Mouse (Mus musculus) midbrain, embryonic 13.5 days (tissue): ENCODE measurements at regions not wholly inside any gene's neighbourhood (a gene's known extent, or its start where the extent isn't known, plus 50 kb on each side); places are given as distances from the start of the nearest gene placed in this dataset.
A peak's percentile ranks its signal among the peaks of the same experiment; 100 is the strongest.

Experiments used
- ATAC-seq: fragments of 200-750 bp; cut with Nextera tagmentation; 2 replicates; pipeline ENCODE4 v1.8.0; 2017; ENCODE audit warnings: mild to moderate bottlenecking, moderate TSS enrichment, moderate library complexity
- H3K27ac ChIP-seq: fragments of 300-500 bp; sonication (generic); 2 replicates; pipeline ENCODE4 v1.5.1; 2015; ENCODE audit warnings: inconsistent platforms, mild to moderate bottlenecking, moderate library complexity
- H3K27me3 ChIP-seq: fragments of 300-500 bp; sonication (generic); 2 replicates; pipeline ENCODE4 v1.6.1; 2015; ENCODE audit warnings: mild to moderate bottlenecking, inconsistent platforms
- H3K36me3 ChIP-seq: fragments of 300-500 bp; sonication (generic); 2 replicates; pipeline ENCODE4 v1.6.1; 2015; ENCODE audit warnings: mild to moderate bottlenecking, inconsistent platforms
- H3K4me1 ChIP-seq: fragments of 300-500 bp; sonication (generic); replicated peaks from 2 replicates; pipeline ENCODE4 v1.6.1; 2015; ENCODE audit warnings: inconsistent platforms
- H3K4me2 ChIP-seq: fragments of 300-500 bp; sonication (generic); replicated peaks from 2 replicates; pipeline ENCODE4 v1.6.1; 2015; ENCODE audit warnings: moderate library complexity, mild to moderate bottlenecking, inconsistent platforms
- H3K4me3 ChIP-seq: fragments of 300-500 bp; sonication (generic); replicated peaks from 2 replicates; pipeline ENCODE4 v1.5.1; 2015; ENCODE audit warnings: mild to moderate bottlenecking, inconsistent platforms
- H3K9ac ChIP-seq: fragments of 300-500 bp; sonication (generic); replicated peaks from 2 replicates; pipeline ENCODE4 v1.6.1; 2015; ENCODE audit warnings: mild to moderate bottlenecking, inconsistent platforms
- H3K9me3 ChIP-seq: fragments of 300-500 bp; sonication (generic); 2 replicates; pipeline ENCODE4 v1.6.1; 2016; ENCODE audit warnings: mild to moderate bottlenecking, inconsistent platforms
- WGBS: fragments of 180-500 bp; shearing (Covaris S2); methylation state at CpG from one replicate; pipeline ENCODE4 v1.1.7; 2015; 5-methylcytosine and 5-hydroxymethylcytosine counted together

- Histone ChIP-seq H3K4me3 (no peak overlapping the region), H3K9me3 (no peaks in the 10 kb centered on the region), H3K27ac (no peak overlapping the region), H3K4me1 (0 out of 2 replicates have a peak, but pooled peaks cover 4% of the 10 kb centered on the region), H3K27me3 (no peaks in the 10 kb centered on the region), H3K36me3 (no peaks in the 10 kb centered on the region), H3K4me2 (no peak overlapping the region), H3K9ac (no peak overlapping the region)
- WGBS, result 48% methylated on average over 8 of the region's 8 CpGs
- ATAC-seq, result no peak
Observed at GRCm38 (mm10) chr10:83906751-83907150, 184.1 kb downstream of the 1500009L16Rik start.

- Histone ChIP-seq H3K9ac (no peak overlapping the region), H3K36me3 (no peaks in the 10 kb centered on the region), H3K4me1 (peaks cover 19% of the 10 kb centered on the region), H3K4me3 (no peak overlapping the region), H3K27me3 (no peaks in the 10 kb centered on the region), H3K9me3 (no peaks in the 10 kb centered on the region), H3K27ac (no peak overlapping the region), H3K4me2 (no peak overlapping the region)
- no peak for ATAC-seq
- 94% methylated on average over 10 of the region's 10 CpGs for WGBS
Observed at GRCm38 (mm10) chr10:83910649-83911370, 188.1 kb downstream of the 1500009L16Rik start.

GRCm38 (mm10) chr10:83914401-83915132, 191.9 kb downstream of the 1500009L16Rik start:
- Histone ChIP-seq H3K4me1 (peaks cover 18% of the 10 kb centered on the region), H3K4me2 (no peak overlapping the region), H3K9ac (no peak overlapping the region), H3K36me3 (no peaks in the 10 kb centered on the region), H3K9me3 (0 out of 2 replicates have a peak, but pooled peaks cover under 1% of the 10 kb centered on the region), H3K27ac (no peak overlapping the region; the same call in 1 of the 2 replicates), H3K4me3 (no peak overlapping the region), H3K27me3 (0 out of 2 replicates have a peak, but pooled peaks cover 3% of the 10 kb centered on the region)
- 25% methylated on average over 12 of the region's 12 CpGs for WGBS
- ATAC-seq, result peak; percentile 79

GRCm38 (mm10) chr10:83915133-83915730, 192.6 kb downstream of the 1500009L16Rik start:
- WGBS, result 16% methylated on average over 9 of the region's 9 CpGs
- 0 out of 2 replicates have a peak, but pooled peaks cover 3% of the 10 kb centered on the region for H3K27me3 ChIP-seq
- H3K27ac ChIP-seq, result no peak overlapping the region; the same call in 1 of the 2 replicates
- no peaks in the 10 kb centered on the region for H3K36me3 ChIP-seq
- no peak overlapping the region for H3K4me2 ChIP-seq
- 0 out of 2 replicates have a peak, but pooled peaks cover 3% of the 10 kb centered on the region for H3K9me3 ChIP-seq
- H3K4me3 ChIP-seq, result no peak overlapping the region
- H3K9ac ChIP-seq, result no peak overlapping the region
- H3K4me1 ChIP-seq, result peaks cover 18% of the 10 kb centered on the region
- peak; percentile 60 for ATAC-seq

GRCm38 (mm10) chr10:83926990-83927389, 204.3 kb downstream of the 1500009L16Rik start:
- Histone ChIP-seq H3K4me3 (no peak overlapping the region), H3K9me3 (no peaks in the 10 kb centered on the region), H3K27me3 (no peaks in the 10 kb centered on the region), H3K4me1 (no peaks in the 10 kb centered on the region), H3K27ac (no peak overlapping the region), H3K36me3 (no peaks in the 10 kb centered on the region), H3K4me2 (no peak overlapping the region), H3K9ac (no peak overlapping the region)
- ATAC-seq, result no peak
- 70% methylated on average over 4 of the region's 4 CpGs for WGBS

- no peak overlapping the region for H3K27ac ChIP-seq
- H3K4me2 ChIP-seq, result no peak overlapping the region
- H3K9ac ChIP-seq, result no peak overlapping the region
- no peaks in the 10 kb centered on the region for H3K4me1 ChIP-seq
- no peaks in the 10 kb centered on the region for H3K27me3 ChIP-seq
- 67% methylated on average over 2 of the region's 2 CpGs for WGBS
- no peaks in the 10 kb centered on the region for H3K9me3 ChIP-seq
- H3K4me3 ChIP-seq, result no peak overlapping the region
- H3K36me3 ChIP-seq, result no peaks in the 10 kb centered on the region
- ATAC-seq, result no peak
Observed at GRCm38 (mm10) chr10:83927554-83927953, 204.9 kb downstream of the 1500009L16Rik start.

GRCm38 (mm10) chr10:83931758-83932157, 209.1 kb downstream of the 1500009L16Rik start:
- no peaks in the 10 kb centered on the region for H3K4me1 ChIP-seq
- H3K9ac ChIP-seq, result no peak overlapping the region
- H3K9me3 ChIP-seq, result no peaks in the 10 kb centered on the region
- H3K4me3 ChIP-seq, result no peak overlapping the region
- no peak overlapping the region for H3K27ac ChIP-seq
- H3K27me3 ChIP-seq, result no peaks in the 10 kb centered on the region
- ATAC-seq, result no peak
- H3K4me2 ChIP-seq, result no peak overlapping the region
- 90% methylated on average over 3 of the region's 3 CpGs for WGBS
- no peaks in the 10 kb centered on the region for H3K36me3 ChIP-seq

- 85% methylated on average over 7 of the region's 7 CpGs for WGBS
- no peak for ATAC-seq
- Histone ChIP-seq H3K4me1 (no peaks in the 10 kb centered on the region), H3K4me2 (no peak overlapping the region), H3K9me3 (no peaks in the 10 kb centered on the region), H3K36me3 (no peaks in the 10 kb centered on the region), H3K27ac (no peak overlapping the region), H3K4me3 (no peak overlapping the region), H3K27me3 (no peaks in the 10 kb centered on the region), H3K9ac (no peak overlapping the region)
Observed at GRCm38 (mm10) chr10:83933201-83933600, 210.5 kb downstream of the 1500009L16Rik start.

GRCm38 (mm10) chr10:83934498-83934897, 211.8 kb downstream of the 1500009L16Rik start:
- 62% methylated on average over 3 of the region's 3 CpGs for WGBS

GRCm38 (mm10) chr10:83937168-83937567, 214.5 kb downstream of the 1500009L16Rik start:
- no peak overlapping the region for H3K27ac ChIP-seq
- no peaks in the 10 kb centered on the region for H3K27me3 ChIP-seq
- no peak for ATAC-seq
- no peak overlapping the region for H3K4me3 ChIP-seq
- no peaks in the 10 kb centered on the region for H3K4me1 ChIP-seq
- no peaks in the 10 kb centered on the region for H3K36me3 ChIP-seq
- no peak overlapping the region for H3K9ac ChIP-seq
- no peaks in the 10 kb centered on the region for H3K9me3 ChIP-seq
- 70% methylated on average over 9 of the region's 9 CpGs for WGBS
- H3K4me2 ChIP-seq, result no peak overlapping the region

More at GRCm38 (mm10) chr10:83934498-83934897, 211.8 kb downstream of the 1500009L16Rik start:
- H3K9ac ChIP-seq, result no peak overlapping the region
- ATAC-seq, result no peak
- H3K27me3 ChIP-seq, result no peaks in the 10 kb centered on the region
- H3K9me3 ChIP-seq, result no peaks in the 10 kb centered on the region
- H3K36me3 ChIP-seq, result no peaks in the 10 kb centered on the region
- no peak overlapping the region for H3K4me2 ChIP-seq
- no peaks in the 10 kb centered on the region for H3K4me1 ChIP-seq
- no peak overlapping the region for H3K4me3 ChIP-seq
- no peak overlapping the region for H3K27ac ChIP-seq

GRCm38 (mm10) chr10:83942101-83942500, 219.4 kb downstream of the 1500009L16Rik start:
- H3K9me3 ChIP-seq, result no peaks in the 10 kb centered on the region
- no peak overlapping the region for H3K9ac ChIP-seq
- no peak for ATAC-seq
- no peak overlapping the region for H3K27ac ChIP-seq
- no peaks in the 10 kb centered on the region for H3K4me1 ChIP-seq
- no peaks in the 10 kb centered on the region for H3K36me3 ChIP-seq
- H3K27me3 ChIP-seq, result no peaks in the 10 kb centered on the region
- WGBS, result 83% methylated on average over 3 of the region's 3 CpGs
- no peak overlapping the region for H3K4me3 ChIP-seq
- H3K4me2 ChIP-seq, result no peak overlapping the region

- WGBS, result 91% methylated on average over 1 of the region's 1 CpGs
- ATAC-seq, result no peak
- no peak overlapping the region for H3K4me2 ChIP-seq
Observed at GRCm38 (mm10) chr10:83944158-83944557, 221.5 kb downstream of the 1500009L16Rik start.

More at GRCm38 (mm10) chr10:83944158-83944557, 221.5 kb downstream of the 1500009L16Rik start:
- H3K27me3 ChIP-seq, result no peaks in the 10 kb centered on the region
- no peak overlapping the region for H3K27ac ChIP-seq
- H3K36me3 ChIP-seq, result no peaks in the 10 kb centered on the region
- no peaks in the 10 kb centered on the region for H3K9me3 ChIP-seq
- no peaks in the 10 kb centered on the region for H3K4me1 ChIP-seq
- no peak overlapping the region for H3K9ac ChIP-seq
- no peak overlapping the region for H3K4me3 ChIP-seq
